Mouse (Mus musculus) G1E (cell line): ENCODE measurements around the gene Agbl4. TPM values are rescaled to one million over a fixed set of nuclear protein-coding genes. Genes with fewer than 3 reads are reported as not detected.
"Not testable (repeated sequence)": the region's sequence is repeated elsewhere in the genome, so short reads cannot be mapped to it uniquely, and the experiment has no call there.

ENCODE experiments used
- ATAC-seq: 2 replicates; pipeline ENCODE4 v1.8.0; 2016; ENCODE audit warnings: mild to moderate bottlenecking; ENCODE audit not compliant: insufficient number of reproducible peaks, poor library complexity, low FRiP score, severe bottlenecking; ENCODE audit errors: extremely low read depth
- DNase-seq: peaks from one replicate; pipeline ENCODE4 v3.0.0; 2012; ENCODE audit warnings: low spot score
- H3K27me3 ChIP-seq: 2 replicates; pipeline ENCODE4 v1.6.1; 2012; ENCODE audit warnings: mild to moderate bottlenecking, low read length, inconsistent platforms; ENCODE audit not compliant: insufficient read depth
- H3K36me3 ChIP-seq: replicated peaks from 2 replicates; pipeline ENCODE3; 2012; ENCODE audit warnings: mild to moderate bottlenecking, inconsistent platforms
- H3K4me1 ChIP-seq: 2 replicates; pipeline ENCODE4 v1.6.1; 2012; ENCODE audit warnings: low read depth, low read length, inconsistent platforms, mixed read lengths; ENCODE audit not compliant: insufficient read depth
- H3K4me3 ChIP-seq: 2 replicates; pipeline ENCODE4 v1.5.1; 2012; ENCODE audit warnings: low read depth, mild to moderate bottlenecking, inconsistent platforms, low read length, moderate library complexity, mixed read lengths
- H3K9me3 ChIP-seq: replicated peaks from 2 replicates; pipeline ENCODE4 v1.6.1; 2012; ENCODE audit warnings: inconsistent platforms
- CTCF ChIP-seq: IDR thresholded peaks from 2 replicates; pipeline ENCODE4 v1.5.1; 2012; ENCODE audit warnings: low read depth, low read length, inconsistent platforms, mixed read lengths
- GATA1 ChIP-seq: IDR thresholded peaks from 2 replicates; pipeline ENCODE4 v1.6.1; 2012; ENCODE audit warnings: borderline replicate concordance, low read length, inconsistent platforms, mixed read lengths
- GATA2 ChIP-seq: IDR thresholded peaks from 2 replicates; pipeline ENCODE4 v1.6.1; 2012; ENCODE audit warnings: low read depth, low read length, inconsistent platforms, borderline replicate concordance
- POLR2AphosphoS5 ChIP-seq: IDR thresholded peaks from 2 replicates; pipeline ENCODE4 v1.6.1; 2012; ENCODE audit warnings: low read depth, low read length, inconsistent platforms; ENCODE audit not compliant: insufficient replicate concordance
- TAL1 ChIP-seq: conservative IDR thresholded peaks from 2 replicates; pipeline ENCODE4 v1.6.1; 2012; ENCODE audit warnings: low read depth, low read length, inconsistent platforms, mixed read lengths
- polyA plus RNA-seq: library from polyadenylated mRNA; stranded (reverse); fragments of >175 nt; gene quantifications from 2 replicates; pipeline ENCODE4 v1.2.3, GENCODE M21; 2012
- total RNA-seq, 2 experiments: library from RNA; stranded (forward) in 1 of 2; stranded (reverse) in 1 of 2; fragments of 200-1000 nt in 1 of 2; fragments of >200 nt in 1 of 2; fragmentation: Nextera tagmentation in 1 of 2; gene quantifications; 2 replicates each; pipeline ENCODE4 v1.2.3; 2014 to 2017

Agbl4 gene
- total and polyA plus RNA-seq, 3 experiments: 0.55 TPM; not detected in 2

DNA sequence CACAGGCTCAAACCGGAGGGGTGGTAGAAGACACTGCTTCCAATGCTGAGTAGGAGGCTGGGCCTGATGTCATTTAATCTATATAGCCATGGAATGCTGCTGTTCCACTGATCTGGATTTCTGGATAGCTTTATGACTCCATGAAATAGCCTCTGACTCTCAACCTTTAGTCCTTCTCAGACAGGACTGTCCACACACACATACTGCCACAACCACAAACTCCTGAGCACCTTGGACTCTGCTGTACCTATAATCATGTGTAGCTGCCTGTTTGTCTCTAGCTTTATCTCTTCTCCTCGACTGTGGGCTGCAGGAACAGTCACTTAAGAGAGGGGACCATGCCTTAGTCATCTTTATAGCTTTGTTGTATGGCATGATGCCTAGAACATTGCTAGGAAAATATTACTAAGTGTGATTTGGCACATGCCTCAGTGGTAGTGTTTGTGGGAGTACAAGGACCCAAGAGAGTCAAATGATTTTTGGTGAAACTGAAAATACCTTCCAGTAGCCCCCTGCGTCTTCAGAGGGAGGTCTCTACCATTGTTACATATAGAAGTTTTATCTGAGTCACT, 817.8 kb downstream of the Agbl4 start:
- DNase-seq: no peak
- Histone ChIP-seq H3K9me3 (0 out of 2 replicates have a peak, but pooled peaks cover 2% of the 10 kb centered on the region), H3K27me3 (no peaks in the 10 kb centered on the region), H3K4me1 (no peaks in the 10 kb centered on the region), H3K36me3 (no peaks in the 10 kb centered on the region), H3K4me3 (no peak overlapping the region)
- TF ChIP-seq GATA1 (no peak), GATA2 (no peak), TAL1 (no peak), CTCF (no peak), POLR2AphosphoS5 (no peak)
- no peak for ATAC-seq

DNA sequence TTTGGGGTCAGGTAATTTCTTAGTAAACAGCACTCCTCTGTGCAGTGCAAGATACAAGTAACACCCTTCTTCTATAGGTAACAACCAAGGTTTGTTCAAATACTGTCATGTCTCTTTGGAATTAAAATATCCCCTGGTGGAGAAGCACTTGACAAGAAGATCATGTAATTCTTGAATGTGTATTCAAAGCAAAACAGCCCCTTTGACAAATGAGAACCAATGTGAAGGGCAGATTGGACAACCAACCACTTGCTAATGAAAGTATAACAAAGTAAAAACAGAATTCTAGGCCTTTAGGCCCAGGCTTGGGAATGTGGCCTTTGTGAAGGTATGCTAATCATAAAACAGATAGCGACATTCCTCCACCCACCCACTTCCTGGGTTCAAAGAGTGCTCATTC, 821.6 kb downstream of the Agbl4 start:
- not testable (repeated sequence) for ATAC-seq

DNA sequence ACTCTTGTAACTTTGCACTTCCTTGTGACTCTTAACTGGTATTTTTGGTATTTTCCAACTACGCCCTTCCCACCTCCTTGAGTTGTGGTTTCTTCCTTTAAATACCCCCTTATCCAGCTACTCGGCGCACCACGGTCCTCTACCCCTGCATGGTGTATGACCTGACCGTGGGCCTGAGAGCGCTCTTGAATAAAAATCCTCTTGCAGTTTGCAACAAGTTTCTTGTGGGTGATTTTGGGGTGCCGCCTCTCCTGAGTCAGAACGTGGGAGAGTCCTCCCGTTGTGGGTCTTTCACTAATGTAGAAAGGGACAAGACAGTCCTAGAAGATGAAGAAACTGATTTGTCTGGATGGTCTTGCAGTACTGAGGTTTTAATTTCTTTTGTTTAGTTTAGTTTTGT, 822.1 kb downstream of the Agbl4 start:
- ATAC-seq, H3K9me3 ChIP-seq, H3K27me3 ChIP-seq, DNase-seq, H3K4me1 ChIP-seq, H3K36me3 ChIP-seq, H3K4me3 ChIP-seq: not testable (repeated sequence)

More for the DNA sequence above, 821.6 kb downstream of the Agbl4 start:
- H3K9me3 ChIP-seq, H3K27me3 ChIP-seq, DNase-seq, H3K4me1 ChIP-seq, H3K36me3 ChIP-seq, H3K4me3 ChIP-seq: not testable (repeated sequence)

DNA sequence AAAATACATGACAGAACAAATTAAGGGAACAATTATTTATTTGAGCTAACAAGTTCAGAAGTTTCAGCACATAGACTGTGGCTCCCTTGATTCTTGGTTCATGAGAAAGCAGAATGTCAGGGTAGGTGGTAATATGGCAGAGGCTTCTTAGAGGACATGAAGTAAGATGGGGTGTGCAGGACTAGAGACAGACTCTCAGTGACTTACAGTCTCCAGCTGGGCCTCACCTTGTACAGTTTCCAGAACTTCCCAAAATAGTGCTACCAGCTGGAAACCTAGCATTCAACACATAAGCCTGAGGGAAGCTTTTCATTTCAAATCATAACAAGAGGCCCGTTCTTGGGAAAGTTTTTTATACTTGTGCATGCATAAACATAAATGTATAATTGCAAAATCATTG, 836.4 kb downstream of the Agbl4 start:
- DNase-seq: no peak
- Histone ChIP-seq H3K27me3 (no peaks in the 10 kb centered on the region), H3K4me3 (no peak overlapping the region), H3K4me1 (no peaks in the 10 kb centered on the region), H3K36me3 (no peaks in the 10 kb centered on the region), H3K9me3 (no peaks in the 10 kb centered on the region)
- no peak for ATAC-seq
- TF ChIP-seq CTCF (no peak), GATA1 (no peak), POLR2AphosphoS5 (no peak)

DNA sequence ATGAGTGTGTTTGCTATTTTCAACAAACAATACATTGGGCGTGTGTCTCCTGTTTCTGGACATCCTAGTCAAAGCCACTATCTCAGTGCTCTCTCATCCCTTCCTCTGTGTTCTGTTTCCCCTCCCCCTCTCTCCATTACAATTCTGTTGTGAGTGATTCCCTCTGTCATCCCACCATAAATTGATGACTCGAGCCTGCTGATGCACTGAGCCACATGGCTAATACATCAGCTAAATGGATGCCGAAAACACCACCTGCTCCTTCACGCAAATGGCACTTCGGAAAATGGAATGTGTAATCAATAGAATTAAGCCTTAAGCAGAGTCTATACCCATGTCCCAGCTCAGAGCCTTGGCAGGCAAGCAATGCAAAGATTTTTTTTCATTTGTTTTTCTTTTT, 854.5 kb downstream of the Agbl4 start:
- H3K36me3 ChIP-seq: no peaks in the 10 kb centered on the region
- DNase-seq: no peak
- no peak overlapping the region for H3K4me3 ChIP-seq
- H3K4me1 ChIP-seq: no peaks in the 10 kb centered on the region
- no peaks in the 10 kb centered on the region for H3K9me3 ChIP-seq
- no peak for TF ChIP-seq CTCF
- no peak for TF ChIP-seq GATA2
- no peak for TF ChIP-seq POLR2AphosphoS5
- no peak for ATAC-seq
- no peaks in the 10 kb centered on the region for H3K27me3 ChIP-seq

DNA sequence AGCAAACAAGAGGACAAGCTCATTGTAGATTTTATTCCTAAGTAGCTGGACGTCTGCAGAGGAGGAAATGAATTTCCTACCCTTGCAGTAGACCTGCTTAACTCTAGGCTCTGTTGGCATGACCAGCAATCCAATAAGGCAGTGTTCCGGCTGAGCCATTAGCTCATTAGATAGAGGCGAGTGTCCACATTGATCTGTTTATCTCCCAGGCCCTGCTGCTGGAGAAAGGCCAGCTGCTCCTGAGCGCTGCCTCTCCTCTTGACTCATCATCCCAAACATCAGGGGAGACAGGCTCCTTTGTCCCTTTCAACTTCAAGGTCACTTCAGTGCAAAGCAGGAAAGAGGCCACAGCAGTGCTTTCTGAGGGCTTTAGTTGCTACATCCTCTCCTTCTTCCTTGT, 858.0 kb downstream of the Agbl4 start:
- H3K9me3 ChIP-seq: no peaks in the 10 kb centered on the region
- H3K27me3 ChIP-seq: no peaks in the 10 kb centered on the region
- ATAC-seq: no peak
- no peaks in the 10 kb centered on the region for H3K4me1 ChIP-seq
- TF ChIP-seq TAL1 (no peak), GATA1 (no peak), CTCF (no peak), GATA2 (no peak), POLR2AphosphoS5 (no peak)
- H3K36me3 ChIP-seq: no peaks in the 10 kb centered on the region
- DNase-seq: no peak
- H3K4me3 ChIP-seq: no peak overlapping the region

DNA sequence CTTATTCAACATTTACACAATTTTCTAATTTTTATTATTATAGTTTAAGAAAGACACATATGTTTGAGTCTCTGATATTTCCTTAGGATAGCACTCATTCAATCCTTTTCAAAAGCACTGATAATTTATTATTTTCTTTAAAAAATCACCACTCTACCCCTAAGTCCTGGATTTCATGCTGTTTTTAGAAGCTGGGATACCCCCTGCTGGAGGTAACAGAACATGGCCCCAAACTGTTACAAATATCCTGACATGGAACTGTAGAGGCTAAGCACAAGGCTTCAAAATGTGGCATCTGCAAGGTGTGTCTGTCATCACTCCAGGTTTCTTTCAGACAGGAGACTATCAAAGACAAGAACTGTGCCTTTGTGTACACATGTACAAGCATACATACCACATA, 859.5 kb downstream of the Agbl4 start:
- Histone ChIP-seq H3K27me3 (no peaks in the 10 kb centered on the region), H3K36me3 (no peaks in the 10 kb centered on the region), H3K4me1 (no peaks in the 10 kb centered on the region), H3K4me3 (no peak overlapping the region), H3K9me3 (no peaks in the 10 kb centered on the region)
- no peak for ATAC-seq
- DNase-seq: no peak
- TF ChIP-seq CTCF (no peak), TAL1 (no peak), GATA1 (no peak), GATA2 (no peak), POLR2AphosphoS5 (no peak)
